Mouse (Mus musculus): ENCODE results near the gene Kctd10.

- TF ChIP-seq CTCF (IDR thresholded peaks at IDR 0.05; ENCODE audit: extremely low read depth, insufficient read depth, low read length), result peak; percentile 49
- no peak for TF ChIP-seq POLR2A (IDR thresholded peaks at IDR 0.05; ENCODE audit: extremely low read depth, insufficient read depth, low read length)
These were observed 3.0 kb upstream of the Kctd10 start for GRCm38 (mm10) chr5:114383184-114383904.
